Mouse (Mus musculus) left cerebral cortex, adult 6 months (tissue): ENCODE data around the gene E2f1. TPM values are rescaled to one million over a fixed set of nuclear protein-coding genes. Genes with fewer than 3 reads are reported as not detected.

Experiments used
- long read RNA-seq, 2 experiments: library from polyadenylated mRNA; unstranded; transcript quantifications; one replicate each; pipeline ENCODE4 v2.0.0; 2019 to 2020
- polyA plus RNA-seq: library from polyadenylated mRNA; unstranded; fragments of <200 nt; fragmentation: Nextera tagmentation; gene quantifications from 2 replicates; pipeline ENCODE4 v1.2.3, GENCODE M21; 2021

E2f1 gene
- 6.2 and 11.3 TPM in 2 replicates for polyA plus RNA-seq
- long read RNA-seq, experiment 1, transcript E2f1-202 (7 exons, 2,732 nt), result major isoform, 26 of 49 reads
- long read RNA-seq, experiment 1, transcript E2f1-201 (7 exons, 2,755 nt), result minor isoform, 19 of 49 reads
- long read RNA-seq, experiment 1, partial matches to known transcripts, result 3 of 49 reads
- long read RNA-seq, experiment 1, other reads (novel, unspliced or antisense), result 1 of 49 reads
- long read RNA-seq, experiment 2, transcript E2f1-201 (7 exons, 2,755 nt), result major isoform, 5 of 11 reads
- long read RNA-seq, experiment 2, partial matches to known transcripts, result 2 of 11 reads
- long read RNA-seq, experiment 2, other reads (novel, unspliced or antisense), result 1 of 11 reads

GRCm38 (mm10) chr2:154569836-154570286 lies at the start of gene E2f1:
E2f1 (minus strand) TSS chr2:154569892.

GRCm38 (mm10) chr2:154613118-154614115 lies 43.7 kb upstream of the E2f1 start, which contains the start of the genes Zfp341 and 4930519P11Rik:
Zfp341 (plus strand) TSS chr2:154613297.
4930519P11Rik (minus strand) TSS chr2:154613437.

GRCm38 (mm10) chr2:154603638-154604153 lies 34.0 kb upstream of the E2f1 start, which contains the start of gene Pxmp4:
Pxmp4 (minus strand) TSS chr2:154603708.

GRCm38 (mm10) chr2:154558264-154559039 lies 11.2 kb downstream of the E2f1 start, which contains the start of gene Necab3:
Necab3 (minus strand) TSS chr2:154558890.

GRCm38 (mm10) chr2:154551476-154551875 lies 18.2 kb downstream of the E2f1 start, which contains the start of gene Actl10:
Actl10 (plus strand) TSS chr2:154551776.

GRCm38 (mm10) chr2:154546711-154547110 lies 23.0 kb downstream of the E2f1 start, which contains the start of gene 1700003F12Rik:
1700003F12Rik (plus strand) TSS chr2:154547085.

Other genes with a start within 250 kb of the E2f1 start
- gene Cdk5rap1, start 196.9 kb downstream of the E2f1 start, polyA plus RNA-seq, result 5.6 and 7.2 TPM in 2 replicates
- gene Snta1, start 161.8 kb downstream of the E2f1 start, polyA plus RNA-seq, result 6.9 and 20.0 TPM in 2 replicates
- gene Cbfa2t2, start 133.4 kb downstream of the E2f1 start, polyA plus RNA-seq, result 36.8 and 53.1 TPM in 2 replicates
- 1.1 and 1.3 TPM in 2 replicates for gene 1700003F12Rik, start 22.8 kb downstream of the E2f1 start, polyA plus RNA-seq
- gene Actl10, start 18.1 kb downstream of the E2f1 start, polyA plus RNA-seq, result not detected in 2 replicates
- 98.1 and 105 TPM in 2 replicates for gene Necab3, start 11.0 kb downstream of the E2f1 start, polyA plus RNA-seq
- 19.8 and 23.0 TPM in 2 replicates for gene Pxmp4, start 33.8 kb upstream of the E2f1 start, polyA plus RNA-seq
- 1.1 and 1.2 TPM in 2 replicates for gene Zfp341, start 43.4 kb upstream of the E2f1 start, polyA plus RNA-seq
- 0.28 TPM in 1 of 2 replicates, not detected in the other for gene 4930519P11Rik, start 43.5 kb upstream of the E2f1 start, polyA plus RNA-seq
- 15.5 and 19.3 TPM in 2 replicates for gene Chmp4b, start 81.8 kb upstream of the E2f1 start, polyA plus RNA-seq
- not detected in 2 replicates for gene Gm14214, start 200.1 kb upstream of the E2f1 start, polyA plus RNA-seq
- 31.9 and 43.4 TPM in 2 replicates for gene Raly, start 221.2 kb upstream of the E2f1 start, polyA plus RNA-seq
- 0.47 and 0.90 TPM in 2 replicates for gene a, start 221.5 kb upstream of the E2f1 start, polyA plus RNA-seq